Mouse (Mus musculus): ENCODE data around the gene Scg3.
"Not testable (repeated sequence)": the region's sequence is repeated elsewhere in the genome, so short reads cannot be mapped to it uniquely, and the experiment has no call there.

The Scg3 gene

GRCm38 (mm10) chr9:75625556-75626307 lies 58.1 kb downstream of the Scg3 start, which contains the start of gene Lysmd2:
Gene Lysmd2 (plus strand): TSS chr9:75625741.
- peak; percentile 46 to 69 for DNase-seq (ENCODE audit: low spot score in 2 of 2)

- no peak for DNase-seq (ENCODE audit: low spot score in 2 of 2)
These were observed 58.8 kb downstream of the Scg3 start for GRCm38 (mm10) chr9:75624983-75625555.

DNA sequence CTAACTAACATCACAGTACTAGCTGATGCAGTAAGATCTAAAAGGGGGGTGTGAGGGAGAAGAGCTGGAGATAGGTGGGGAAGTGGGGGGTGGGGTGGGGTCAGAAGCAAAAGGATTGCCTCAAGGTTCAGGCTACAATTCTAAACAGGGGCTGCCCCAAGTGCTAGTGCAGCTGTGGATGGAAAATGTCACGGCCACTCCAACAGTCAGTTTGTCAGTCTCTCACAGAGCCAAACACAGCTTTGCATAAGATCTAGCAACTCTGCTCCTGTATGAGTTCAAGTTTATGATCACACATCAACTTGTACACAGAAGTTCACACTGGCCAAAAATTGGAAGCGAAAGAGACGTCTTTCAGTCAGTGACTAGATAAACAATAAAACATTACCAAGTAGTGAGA lies 62.4 kb downstream of the Scg3 start:
- DNase-seq (ENCODE audit: low spot score in 2 of 2) = no peak

DNA sequence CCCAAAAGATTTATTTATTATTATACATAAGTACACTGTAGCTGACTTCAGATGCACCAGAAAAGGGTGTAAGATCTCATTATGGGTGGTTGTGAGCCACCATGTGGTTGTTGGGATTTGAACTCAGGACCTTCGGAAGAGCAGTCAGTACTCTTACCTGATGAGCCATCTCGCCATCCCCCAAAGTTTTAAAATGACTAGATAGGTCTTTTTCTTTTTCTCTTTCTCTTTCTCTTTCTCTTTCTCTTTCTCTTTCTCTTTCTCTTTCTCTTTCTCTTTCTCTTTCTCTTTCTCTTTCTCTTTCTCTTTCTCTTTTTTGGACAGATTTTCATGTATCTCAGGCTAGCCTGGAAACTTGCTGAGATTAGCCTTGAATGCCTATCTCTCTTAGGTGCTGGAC lies 64.1 kb downstream of the Scg3 start:
- DNase-seq (ENCODE audit: low spot score in 2 of 2) = not testable (repeated sequence)

- DNase-seq (ENCODE audit: low spot score in 2 of 2) = no peak
These were observed 64.9 kb downstream of the Scg3 start for GRCm38 (mm10) chr9:75618836-75619400.

DNA sequence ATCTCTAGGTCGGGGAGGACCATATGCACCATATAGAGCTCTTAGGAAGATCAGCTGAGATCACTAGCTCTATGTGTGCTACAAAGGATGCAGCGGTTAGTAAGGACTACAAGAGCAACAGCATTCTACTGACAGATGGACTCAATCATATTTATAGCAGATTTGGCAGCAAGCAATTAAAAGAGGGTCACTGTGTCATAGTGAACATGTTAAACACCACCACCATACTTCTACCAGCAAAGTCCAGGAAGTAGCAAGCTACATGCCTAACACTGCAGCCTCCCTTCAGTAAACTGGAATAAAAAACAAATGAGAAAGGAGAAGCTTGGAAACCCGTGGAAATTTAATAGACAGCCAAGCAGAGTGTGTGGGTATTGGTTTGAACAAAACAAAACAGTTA lies 67.3 kb downstream of the Scg3 start:
- no peak for DNase-seq (ENCODE audit: low spot score in 2 of 2)

DNA sequence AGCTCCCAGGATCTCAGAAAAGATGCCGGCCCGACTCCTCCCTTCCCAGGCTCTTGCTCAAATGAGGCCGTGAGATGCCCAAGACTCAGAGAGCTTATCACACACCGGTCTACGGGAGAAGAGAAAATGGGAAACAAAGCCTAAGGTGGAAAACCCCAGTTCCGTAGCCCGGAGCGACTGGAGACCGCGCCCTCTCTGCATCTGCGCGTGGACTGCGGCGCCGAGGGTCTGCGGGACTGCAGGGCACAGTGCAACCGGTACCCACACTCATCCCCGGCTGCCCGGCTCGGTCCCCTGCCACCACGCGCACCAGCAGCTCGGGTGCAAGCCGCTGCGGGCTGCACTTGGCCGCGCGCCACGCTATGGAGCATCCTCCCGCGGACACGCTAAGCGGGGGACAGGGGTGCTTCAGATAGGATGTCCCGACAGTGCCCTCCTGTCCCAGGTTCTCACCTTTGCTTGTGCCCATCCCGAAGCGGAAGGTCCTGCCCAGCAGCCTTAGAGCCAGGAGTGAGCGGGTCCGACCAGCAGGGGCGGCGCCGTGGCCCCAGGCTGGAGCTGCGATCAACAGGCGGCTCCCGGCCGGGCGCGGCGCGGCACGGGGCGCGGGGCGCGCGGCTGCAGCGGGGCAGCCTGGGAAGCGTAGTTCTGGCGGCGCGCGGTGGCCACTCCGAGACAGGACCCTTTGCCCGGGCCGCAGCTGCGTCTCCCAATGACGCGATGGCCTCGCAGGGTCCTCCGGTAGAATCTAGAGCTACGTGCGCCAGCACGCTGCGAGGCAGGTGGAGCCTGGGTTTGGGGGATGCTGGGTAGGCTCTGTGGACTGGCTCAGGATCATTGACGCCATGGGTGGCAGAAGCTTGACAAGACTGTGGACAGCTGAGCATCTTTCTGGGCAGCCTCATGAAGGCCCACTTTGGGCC lies 73.0 kb downstream of the Scg3 start, which contains the start of gene Tmod2:
TSS of gene Tmod2 (minus strand) at position 755 of the 923 bp plus-strand sequence.
- peak; percentile 67 to 71 for DNase-seq (ENCODE audit: low spot score in 2 of 2)

- no peak for DNase-seq (ENCODE audit: low spot score in 2 of 2)
These were observed 73.9 kb downstream of the Scg3 start for GRCm38 (mm10) chr9:75609965-75610364.

- no peak for DNase-seq (ENCODE audit: low spot score in 2 of 2)
These were observed 74.4 kb downstream of the Scg3 start for GRCm38 (mm10) chr9:75609505-75609904.

DNA sequence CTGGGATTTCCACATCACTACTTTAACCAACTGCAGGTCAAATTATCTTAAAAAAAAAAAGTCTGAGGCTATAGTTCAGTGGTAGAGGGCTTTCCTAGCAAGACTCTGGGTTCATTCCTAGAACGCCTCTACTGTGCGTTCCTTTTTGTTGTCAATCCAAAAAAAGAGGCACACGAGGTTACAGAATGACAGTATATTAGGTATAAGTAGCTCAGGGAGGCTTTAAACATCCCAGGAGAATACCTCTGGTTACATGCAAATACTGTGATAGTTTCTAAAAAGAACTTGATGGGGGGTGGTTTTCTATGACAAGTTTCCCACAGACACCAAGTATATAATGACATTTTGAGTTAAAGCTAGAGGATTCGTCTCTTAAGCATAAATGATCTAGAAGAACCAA lies 76.4 kb downstream of the Scg3 start:
- DNase-seq (ENCODE audit: low spot score in 2 of 2) = no peak

DNA sequence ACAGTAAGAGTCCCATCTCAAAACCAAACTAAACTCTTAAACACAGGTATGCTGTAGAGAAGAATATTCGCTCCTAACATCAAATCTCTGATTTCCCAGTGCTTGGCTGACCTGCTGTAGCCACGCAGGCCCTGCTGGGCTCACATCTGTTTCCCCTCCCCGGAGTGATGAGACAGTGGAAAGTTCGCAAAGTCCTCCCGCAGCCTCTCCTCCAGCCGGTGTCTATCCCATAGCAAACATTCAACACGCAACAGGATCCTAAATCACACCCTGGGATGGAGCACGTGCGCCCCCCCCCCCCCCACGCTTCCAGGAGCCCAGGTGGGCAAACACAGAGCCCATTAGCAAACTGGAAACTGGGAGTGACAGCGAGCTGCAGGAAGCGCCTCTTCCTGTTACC lies 82.3 kb downstream of the Scg3 start:
- no peak for DNase-seq (ENCODE audit: low spot score in 2 of 2)

- no peak for DNase-seq (ENCODE audit: low spot score in 2 of 2)
These were observed 83.5 kb downstream of the Scg3 start for GRCm38 (mm10) chr9:75600166-75600934.

DNA sequence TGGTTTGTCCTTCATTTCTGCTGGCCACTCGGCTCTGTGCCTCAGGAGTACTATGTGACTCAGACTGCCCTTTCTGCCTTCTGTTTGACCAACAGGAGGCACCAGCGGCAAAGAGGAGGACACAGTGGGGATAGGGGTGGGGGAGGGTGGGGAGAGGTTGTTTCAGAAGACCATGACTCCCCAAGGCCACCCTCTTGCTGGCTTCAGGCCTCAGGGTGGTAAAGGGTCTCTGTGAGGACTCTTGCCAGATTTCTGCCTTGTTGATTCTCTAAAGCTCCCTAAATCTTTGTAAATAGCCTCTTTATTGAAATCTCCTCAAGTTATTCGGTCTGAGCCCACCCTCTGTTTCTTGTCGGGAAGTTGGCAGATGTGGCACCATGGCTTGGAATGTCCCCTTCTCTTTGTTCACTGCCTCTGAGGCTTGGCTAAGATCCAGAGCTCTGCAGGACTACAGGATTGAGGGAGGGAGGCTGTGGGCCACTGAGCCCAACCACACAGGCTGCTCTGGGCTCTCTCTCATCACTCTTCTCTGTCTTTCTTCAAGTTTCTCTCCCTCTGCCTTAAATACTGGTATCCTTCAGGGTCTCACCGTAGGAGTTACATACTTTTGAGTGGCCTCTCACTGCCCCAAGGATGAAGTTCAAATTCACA lies 84.5 kb downstream of the Scg3 start:
- DNase-seq (ENCODE audit: low spot score in 2 of 2) = peak; percentile 59 to 65

DNA sequence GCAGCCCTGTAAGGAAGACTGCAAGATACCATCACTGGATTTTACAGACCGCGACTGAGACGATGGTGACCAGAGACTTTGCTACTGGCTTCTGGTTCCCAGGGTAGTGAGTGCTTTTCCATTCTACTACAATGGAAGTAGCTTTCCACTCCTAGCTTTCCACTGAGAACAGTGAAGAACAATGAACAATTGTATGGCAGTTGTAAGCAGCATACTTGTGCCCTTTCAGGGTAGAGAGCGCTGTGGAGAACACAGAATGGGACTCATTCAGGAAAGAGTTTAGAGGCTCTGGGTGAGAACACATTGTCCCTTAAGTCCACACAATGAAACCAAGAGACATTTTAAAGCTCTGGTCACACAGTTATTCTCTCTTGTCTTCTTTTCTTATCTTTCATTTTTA lies 86.3 kb downstream of the Scg3 start:
- no peak for DNase-seq (ENCODE audit: low spot score in 2 of 2)

DNA sequence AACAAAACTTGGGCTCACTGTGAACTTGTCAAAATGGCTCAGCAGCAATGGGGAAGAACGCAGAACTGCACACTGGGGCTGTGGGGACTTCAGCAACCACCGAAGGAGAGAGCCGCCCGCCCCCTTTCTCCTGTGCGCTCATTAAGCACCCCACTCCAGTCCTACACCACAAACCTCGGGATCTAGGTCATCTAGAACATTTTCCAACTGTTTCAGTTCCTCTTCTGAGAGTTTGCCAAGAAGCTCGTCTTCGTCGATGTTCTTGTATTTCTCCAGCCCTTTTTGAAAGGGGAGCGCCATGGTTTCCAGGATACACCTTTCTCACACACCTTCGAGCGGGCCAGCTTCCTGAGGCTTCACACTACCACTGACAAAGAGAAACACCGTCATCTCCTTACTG lies 86.8 kb downstream of the Scg3 start:
- DNase-seq (ENCODE audit: low spot score in 2 of 2) = no peak

DNA sequence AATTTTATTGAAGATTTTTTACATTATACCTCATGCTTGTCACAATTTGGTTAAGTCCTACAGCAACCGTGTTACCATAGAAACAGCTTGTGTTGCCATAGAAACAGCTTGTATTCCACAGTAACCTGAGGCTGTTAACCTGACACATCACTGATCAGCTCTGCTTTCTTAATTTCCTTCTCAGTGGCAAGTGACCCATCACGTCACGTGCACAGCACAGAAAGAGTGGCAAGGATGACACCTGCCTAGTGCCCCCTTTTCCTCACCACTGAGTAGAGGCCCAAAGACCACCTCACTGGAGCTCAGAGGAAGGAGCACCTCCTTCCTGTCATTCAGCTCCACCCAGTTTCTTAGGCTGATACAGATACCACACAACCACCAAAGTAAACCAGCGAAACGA lies 90.4 kb downstream of the Scg3 start:
- no peak for DNase-seq (ENCODE audit: low spot score in 2 of 2)

Data from frontal cortex, postnatal 10 days (tissue).